Mouse (Mus musculus) midbrain, postnatal 0 days (tissue): ENCODE measurements at regions not wholly inside any gene's neighbourhood (a gene's known extent, or its start where the extent isn't known, plus 50 kb on each side); places are given as distances from the start of the nearest gene placed in this dataset.
A peak's percentile ranks its signal among the peaks of the same experiment; 100 is the strongest.

ENCODE experiments used
- ATAC-seq: fragments of 200-750 bp; cut with Nextera tagmentation; 2 replicates; pipeline ENCODE4 v1.8.0; 2017; ENCODE audit warnings: moderate number of reproducible peaks, mild to moderate bottlenecking, moderate TSS enrichment, moderate library complexity; ENCODE audit not compliant: low FRiP score
- DNase-seq: peaks from one replicate; pipeline ENCODE4 v3.0.0-alpha.2; 2015; ENCODE audit warnings: low spot score
- H3K27ac ChIP-seq: fragments of 300-500 bp; sonication (generic); 2 replicates; pipeline ENCODE4 v1.5.1; 2014; ENCODE audit warnings: low read depth, mild to moderate bottlenecking, low read length, mixed read lengths
- H3K27me3 ChIP-seq: fragments of 300-500 bp; sonication (generic); 2 replicates; pipeline ENCODE4 v1.6.1; 2014; ENCODE audit warnings: low read length, control low read depth, mixed read lengths; ENCODE audit not compliant: insufficient read depth
- H3K36me3 ChIP-seq: fragments of 300-500 bp; sonication (generic); 2 replicates; pipeline ENCODE4 v1.6.1; 2014; ENCODE audit warnings: low read length, control low read depth, mixed read lengths; ENCODE audit not compliant: insufficient read depth
- H3K4me1 ChIP-seq: fragments of 300-500 bp; sonication (generic); 2 replicates; pipeline ENCODE4 v1.6.1; 2014; ENCODE audit warnings: mild to moderate bottlenecking, control low read depth, antibody characterized with exemption, low read length, mixed read lengths; ENCODE audit not compliant: insufficient read depth
- H3K4me2 ChIP-seq: fragments of 300-500 bp; sonication (generic); 2 replicates; pipeline ENCODE4 v1.6.1; 2014; ENCODE audit warnings: low read depth, mild to moderate bottlenecking, low read length, mixed read lengths; ENCODE audit not compliant: poor library complexity, severe bottlenecking
- H3K4me3 ChIP-seq: fragments of 300-500 bp; sonication (generic); 2 replicates; pipeline ENCODE4 v1.5.1; 2014; ENCODE audit warnings: low read depth, mild to moderate bottlenecking, low read length, moderate library complexity
- H3K9ac ChIP-seq: fragments of 300-500 bp; sonication (generic); replicated peaks from 2 replicates; pipeline ENCODE4 v1.6.1; 2014; ENCODE audit warnings: mild to moderate bottlenecking, low read length, moderate library complexity, mixed read lengths; ENCODE audit not compliant: poor library complexity, severe bottlenecking
- H3K9me3 ChIP-seq: fragments of 300-500 bp; sonication (generic); 2 replicates; pipeline ENCODE4 v1.6.1; 2016; ENCODE audit warnings: low read length, control low read depth
- CTCF ChIP-seq: IDR thresholded peaks from 2 replicates; pipeline ENCODE4 v1.5.1; 2016; ENCODE audit warnings: antibody characterized with exemption, mild to moderate bottlenecking
- WGBS: fragments of 180-500 bp; shearing (Covaris S2); extraction: QIAGEN DNeasy Blood & Tissue Kit; methylation state at CpG from one replicate; pipeline ENCODE4 v1.1.7; 2014; 5-methylcytosine and 5-hydroxymethylcytosine counted together

DNA sequence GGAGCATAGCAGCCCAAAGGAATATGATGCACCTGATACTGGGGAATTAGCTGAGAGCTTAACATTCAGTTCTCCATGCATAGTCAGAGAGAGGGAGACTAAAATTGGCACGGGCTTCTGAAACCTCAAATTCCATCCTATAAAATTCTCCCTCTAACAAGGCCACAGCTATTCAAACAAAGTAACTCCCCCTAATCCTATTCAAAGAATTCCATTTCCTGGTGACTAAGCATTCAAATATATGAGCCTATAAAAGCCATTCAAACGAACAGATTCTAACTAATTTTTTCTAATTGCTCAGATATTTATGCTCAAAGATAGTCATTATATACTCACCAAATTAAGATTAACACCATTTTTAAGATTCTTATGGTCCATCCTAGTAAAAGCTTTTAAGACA lies 751.1 kb upstream of the Adam24 start:
- Histone ChIP-seq H3K36me3 (no peaks in the 10 kb centered on the region), H3K9ac (no peak overlapping the region), H3K27me3 (no peaks in the 10 kb centered on the region), H3K4me1 (no peaks in the 10 kb centered on the region), H3K4me2 (no peak overlapping the region), H3K27ac (no peak overlapping the region), H3K4me3 (no peak overlapping the region), H3K9me3 (no peaks in the 10 kb centered on the region)
- ATAC-seq: no peak
- DNase-seq: no peak
- 68% methylated on average over 2 of the region's 2 CpGs for WGBS
- no peak for TF ChIP-seq CTCF

DNA sequence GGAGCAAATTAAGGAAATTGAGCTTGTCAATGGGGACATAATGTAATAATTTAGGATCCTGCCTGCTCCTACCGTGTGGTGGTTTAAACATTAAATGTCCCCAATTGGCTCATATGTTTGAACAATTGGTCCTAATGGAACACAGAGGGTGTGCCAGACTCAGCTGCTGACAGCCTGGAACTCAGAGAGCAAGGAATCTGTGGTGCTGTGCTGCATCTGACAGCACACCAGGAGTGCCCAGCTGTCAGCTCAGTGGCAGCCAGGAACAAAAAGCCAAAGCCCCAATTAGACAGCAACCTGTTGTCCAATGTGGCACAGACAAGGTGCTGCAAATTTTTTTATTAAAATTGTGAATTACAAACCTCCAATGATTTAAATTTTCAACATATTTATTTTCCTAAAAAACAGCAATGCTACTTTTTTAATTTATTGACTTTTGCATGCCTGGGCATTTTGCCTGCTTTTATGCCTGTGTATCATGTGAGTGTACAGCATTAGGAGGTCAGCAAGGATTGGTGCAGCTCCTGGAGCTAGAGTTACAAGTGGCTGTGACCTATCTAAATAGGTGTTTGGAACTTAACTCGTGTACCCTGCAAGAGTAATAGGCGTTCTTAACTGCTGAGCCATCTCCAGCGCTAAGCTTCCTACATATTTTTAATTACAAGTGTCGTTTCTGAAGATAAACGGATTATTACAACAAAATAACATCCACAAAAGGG lies 724.5 kb upstream of the Adam24 start:
- H3K4me1 ChIP-seq: no peaks in the 10 kb centered on the region
- H3K4me2 ChIP-seq: no peak overlapping the region
- WGBS: 63% methylated on average over 6 of the region's 6 CpGs
- no peak overlapping the region for H3K4me3 ChIP-seq
- no peaks in the 10 kb centered on the region for H3K36me3 ChIP-seq
- DNase-seq (peak; percentile 60), ATAC-seq (no peak; the same call in 1 of the 2 replicates)
- H3K27ac ChIP-seq: no peak overlapping the region
- no peaks in the 10 kb centered on the region for H3K27me3 ChIP-seq
- no peak overlapping the region for H3K9ac ChIP-seq
- no peaks in the 10 kb centered on the region for H3K9me3 ChIP-seq
- TF ChIP-seq CTCF: no peak

DNA sequence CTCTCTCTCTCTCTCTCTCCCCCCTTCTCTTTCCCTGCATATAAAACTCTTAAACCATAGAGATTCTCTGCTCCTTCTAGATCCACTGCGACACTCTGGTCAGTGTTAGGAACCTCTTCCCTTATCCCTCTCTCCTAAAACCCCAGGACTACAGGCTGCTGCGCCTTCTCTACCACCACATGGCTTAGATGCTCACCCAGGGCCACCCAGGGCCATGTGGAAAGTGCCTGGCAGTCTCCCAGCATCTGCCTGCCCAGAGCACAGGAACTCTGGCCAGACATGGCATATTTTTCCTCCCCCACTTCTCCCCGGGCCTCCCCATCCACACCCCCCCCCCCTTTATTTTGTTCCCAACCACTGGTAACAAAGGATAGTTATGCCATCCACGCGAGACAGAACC lies 720.4 kb upstream of the Adam24 start:
- Histone ChIP-seq H3K27me3 (no peaks in the 10 kb centered on the region), H3K27ac (no peak overlapping the region), H3K9ac (no peak overlapping the region), H3K4me1 (no peaks in the 10 kb centered on the region), H3K4me3 (no peak overlapping the region), H3K9me3 (no peaks in the 10 kb centered on the region), H3K4me2 (no peak overlapping the region), H3K36me3 (no peaks in the 10 kb centered on the region)
- WGBS: 67% methylated on average over 5 of the region's 5 CpGs
- TF ChIP-seq CTCF: no peak
- ATAC-seq: no peak
- DNase-seq: no peak

DNA sequence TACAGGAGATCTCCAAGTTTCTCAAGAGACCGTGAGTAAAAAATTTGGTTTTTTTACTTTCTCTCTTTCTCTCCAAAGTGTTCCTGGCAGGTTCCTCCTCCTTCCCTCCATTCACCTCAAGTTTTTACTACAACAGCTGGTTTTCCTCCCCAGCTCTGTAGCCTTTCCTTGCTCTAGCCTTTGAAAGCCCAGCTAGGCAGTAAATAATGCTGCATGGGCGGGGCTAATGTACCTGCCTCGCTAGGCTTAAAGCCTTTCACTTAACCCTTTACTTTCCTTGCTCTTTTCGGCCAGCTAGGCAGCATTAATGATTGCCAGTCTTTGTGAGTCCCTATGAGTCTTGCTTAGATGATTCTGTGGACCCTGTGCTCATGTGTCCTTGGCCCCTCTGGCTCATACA lies 720.0 kb upstream of the Adam24 start:
- no peaks in the 10 kb centered on the region for H3K4me1 ChIP-seq
- H3K36me3 ChIP-seq: no peaks in the 10 kb centered on the region
- no peaks in the 10 kb centered on the region for H3K27me3 ChIP-seq
- H3K4me2 ChIP-seq: no peak overlapping the region
- DNase-seq: no peak
- H3K9ac ChIP-seq: no peak overlapping the region
- H3K4me3 ChIP-seq: no peak overlapping the region
- ATAC-seq: no peak
- TF ChIP-seq CTCF: no peak
- H3K27ac ChIP-seq: no peak overlapping the region
- WGBS: 39% methylated on average over 4 of the region's 4 CpGs
- no peaks in the 10 kb centered on the region for H3K9me3 ChIP-seq

DNA sequence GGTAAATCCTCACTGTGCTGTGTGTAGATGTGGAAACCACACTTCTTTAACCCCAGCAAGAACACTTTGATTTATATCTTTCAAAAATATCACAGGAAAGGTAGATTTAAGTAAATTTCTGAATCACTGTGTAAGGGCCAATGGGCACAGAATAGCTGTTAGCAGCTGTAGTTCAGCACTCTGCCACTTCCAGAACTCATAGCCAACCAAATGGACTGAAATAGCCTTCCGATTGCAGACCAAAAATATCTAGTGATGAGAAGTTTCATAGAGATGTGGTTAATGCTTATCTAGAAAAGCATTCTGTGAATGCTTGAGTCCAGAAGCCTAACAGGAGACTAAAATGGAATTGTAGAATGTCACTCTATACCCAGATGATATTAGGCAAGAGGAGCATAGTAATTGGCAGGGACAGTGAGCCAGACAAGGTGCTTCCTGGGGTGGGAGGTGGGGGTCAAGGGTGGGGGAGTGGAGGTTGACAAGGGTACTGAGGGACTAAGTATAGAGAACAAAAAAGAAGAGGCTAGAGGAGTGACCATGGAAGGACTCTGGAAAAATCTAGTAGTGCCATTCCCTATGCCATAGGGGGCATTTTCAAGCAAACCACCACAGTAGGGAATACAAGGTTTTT lies 669.6 kb upstream of the Adam24 start:
- Histone ChIP-seq H3K9me3 (no peaks in the 10 kb centered on the region), H3K36me3 (no peaks in the 10 kb centered on the region), H3K27ac (no peak overlapping the region), H3K4me2 (no peak overlapping the region), H3K4me3 (no peak overlapping the region), H3K27me3 (no peaks in the 10 kb centered on the region), H3K9ac (no peak overlapping the region), H3K4me1 (no peaks in the 10 kb centered on the region)
- ATAC-seq (no peak), DNase-seq (no peak)
- TF ChIP-seq CTCF: no peak
- 95% methylated on average over 1 of the region's 1 CpGs for WGBS

DNA sequence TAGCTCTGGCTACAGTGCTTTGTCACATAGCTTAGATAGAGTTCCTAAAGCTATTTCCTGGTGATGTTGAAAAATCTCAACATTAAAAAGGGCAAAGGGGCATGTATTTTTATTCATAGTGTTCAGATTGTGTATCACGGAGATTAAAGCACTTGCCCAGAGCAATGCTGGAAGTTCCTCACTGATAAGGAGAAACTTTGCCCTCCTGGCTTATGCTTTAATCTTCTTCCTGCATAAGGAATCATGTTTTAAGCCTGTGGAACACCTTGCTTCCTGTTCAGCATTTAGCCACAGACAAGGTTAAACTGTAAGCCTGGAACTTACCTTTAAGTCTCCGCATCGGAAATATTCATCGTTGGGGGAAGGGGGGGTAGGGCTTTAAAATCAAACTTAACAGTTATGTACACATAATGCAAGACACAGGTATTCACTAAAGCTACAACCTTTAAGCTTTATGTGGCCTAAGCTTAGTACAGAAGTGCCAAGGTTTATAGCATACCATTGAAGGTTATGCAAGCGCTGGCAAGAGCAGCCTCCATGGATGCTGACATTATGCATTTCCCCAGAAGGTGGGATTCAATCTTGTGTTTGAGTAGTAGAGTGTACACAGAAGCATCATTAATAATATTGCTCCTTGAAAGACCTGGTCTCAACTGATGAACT lies 655.5 kb upstream of the Adam24 start:
- no peak for DNase-seq
- H3K27ac ChIP-seq: no peak overlapping the region
- no peaks in the 10 kb centered on the region for H3K9me3 ChIP-seq
- H3K4me3 ChIP-seq: no peak overlapping the region
- no peaks in the 10 kb centered on the region for H3K4me1 ChIP-seq
- H3K4me2 ChIP-seq: no peak overlapping the region
- ATAC-seq: no peak
- no peaks in the 10 kb centered on the region for H3K27me3 ChIP-seq
- no peak overlapping the region for H3K9ac ChIP-seq
- 72% methylated on average over 5 of the region's 5 CpGs for WGBS
- no peak for TF ChIP-seq CTCF
- no peaks in the 10 kb centered on the region for H3K36me3 ChIP-seq
